Mouse (Mus musculus) gastrocnemius, adult 8-10 months (tissue): ENCODE measurements around the gene Hist3h2ba. TPM values are rescaled to one million over a fixed set of nuclear protein-coding genes. Genes with fewer than 3 reads are reported as not detected.
A peak's percentile ranks its signal among the peaks of the same experiment; 100 is the strongest.
"Not testable (repeated sequence)": the region's sequence is repeated elsewhere in the genome, so short reads cannot be mapped to it uniquely, and the experiment has no call there.

Experiments used
- DNase-seq, 2 experiments: peaks; one replicate each; pipeline ENCODE4 v3.0.0; 2022; ENCODE audit warnings: low spot score in 2 of 2
- total RNA-seq, 4 experiments: library from RNA; stranded (reverse); gene quantifications; 2 replicates each; pipeline ENCODE4 v1.2.4; 2022

Hist3h2ba gene
- total RNA-seq, 4 experiments from 2014 or later: 0.52 to 1.2 TPM; not detected in 2

GRCm38 (mm10) chr11:58938322-58939087, 10.2 kb upstream of the Hist3h2ba start, which contains the start of gene Rnf187:
Rnf187 (minus strand) TSS chr11:58938916.
- peak; percentile 85 to 90 for DNase-seq

- no peak for DNase-seq
Observed at GRCm38 (mm10) chr11:58939088-58939439, 9.7 kb upstream of the Hist3h2ba start.

GRCm38 (mm10) chr11:58944136-58944535, 4.6 kb upstream of the Hist3h2ba start:
- DNase-seq: no peak

GRCm38 (mm10) chr11:58947306-58947705, 1.4 kb upstream of the Hist3h2ba start:
- no peak for DNase-seq

GRCm38 (mm10) chr11:58947798-58948528, 757 bp upstream of the Hist3h2ba start:
- no peak for DNase-seq

- no peak for DNase-seq
Observed at GRCm38 (mm10) chr11:58949480-58950431, 1.0 kb downstream of the Hist3h2ba start.

- DNase-seq: no peak
Observed at GRCm38 (mm10) chr11:58951210-58951609, 2.5 kb downstream of the Hist3h2ba start.

GRCm38 (mm10) chr11:58953351-58954169, 4.8 kb downstream of the Hist3h2ba start:
- DNase-seq: no peak

- DNase-seq: not testable (repeated sequence)
Observed at GRCm38 (mm10) chr11:58954170-58954419, 5.4 kb downstream of the Hist3h2ba start.

- peak; percentile 81 to 91 for DNase-seq
Observed at GRCm38 (mm10) chr11:58954420-58955142, 5.9 kb downstream of the Hist3h2ba start, which contains the start of the genes Hist3h2a and Trim17. Hist3h2a (plus strand) TSS chr11:58954685. Trim17 (plus strand) TSS chr11:58954685.

GRCm38 (mm10) chr11:58955143-58955867, 6.6 kb downstream of the Hist3h2ba start:
- no peak for DNase-seq

GRCm38 (mm10) chr11:58955868-58956257, 7.1 kb downstream of the Hist3h2ba start:
- no peak for DNase-seq

- no peak for DNase-seq
Observed at GRCm38 (mm10) chr11:58957226-58957914, 8.7 kb downstream of the Hist3h2ba start.

- DNase-seq: no peak
Observed at GRCm38 (mm10) chr11:58958536-58958935, 9.8 kb downstream of the Hist3h2ba start.

- no peak for DNase-seq
Observed at GRCm38 (mm10) chr11:58959186-58959825, 10.6 kb downstream of the Hist3h2ba start.

- peak in 1 of 2 experiments; percentile 42 for DNase-seq
Observed at GRCm38 (mm10) chr11:58959921-58960465, 11.3 kb downstream of the Hist3h2ba start.

GRCm38 (mm10) chr11:58961364-58962177, 12.9 kb downstream of the Hist3h2ba start:
- no peak for DNase-seq
